Mouse (Mus musculus) forebrain, postnatal 0 days (tissue): ENCODE data around the gene Ifitm1. TPM values are rescaled to one million over a fixed set of nuclear protein-coding genes. Genes with fewer than 3 reads are reported as not detected.

Experiments
- ATAC-seq: fragments of 200-750 bp; cut with Nextera tagmentation; 2 replicates; pipeline ENCODE4 v1.8.0; 2017; ENCODE audit warnings: mild to moderate bottlenecking, moderate library complexity
- DNase-seq: peaks from one replicate; pipeline ENCODE4 v3.0.0-alpha.2; 2015
- H3K27ac ChIP-seq: fragments of 300-500 bp; sonication (generic); 2 replicates; pipeline ENCODE4 v1.5.1; 2014; ENCODE audit warnings: low read depth, mild to moderate bottlenecking, antibody characterized with exemption, low read length, moderate library complexity, mixed read lengths
- H3K27me3 ChIP-seq: fragments of 300-500 bp; sonication (generic); 2 replicates; pipeline ENCODE4 v1.6.1; 2014; ENCODE audit warnings: mild to moderate bottlenecking, low read length, mixed read lengths; ENCODE audit not compliant: insufficient read depth
- H3K36me3 ChIP-seq: fragments of 300-500 bp; sonication (generic); 2 replicates; pipeline ENCODE4 v1.6.1; 2014; ENCODE audit warnings: mild to moderate bottlenecking, moderate library complexity; ENCODE audit not compliant: insufficient read depth
- H3K4me1 ChIP-seq: fragments of 300-500 bp; sonication (generic); 2 replicates; pipeline ENCODE4 v1.6.1; 2014; ENCODE audit warnings: antibody characterized with exemption; ENCODE audit not compliant: insufficient read depth
- H3K4me2 ChIP-seq: fragments of 300-500 bp; sonication (generic); 2 replicates; pipeline ENCODE4 v1.6.1; 2014; ENCODE audit warnings: low read depth, mild to moderate bottlenecking, moderate library complexity
- H3K4me3 ChIP-seq: fragments of 300-500 bp; sonication (generic); 2 replicates; pipeline ENCODE4 v1.5.1; 2014; ENCODE audit warnings: low read depth, low read length, mixed read lengths
- H3K9ac ChIP-seq: fragments of 300-500 bp; sonication (generic); 2 replicates; pipeline ENCODE4 v1.6.1; 2014; ENCODE audit warnings: mild to moderate bottlenecking
- H3K9me3 ChIP-seq: fragments of 300-500 bp; sonication (generic); 2 replicates; pipeline ENCODE4 v1.6.1; 2016; ENCODE audit warnings: low read length
- CTCF ChIP-seq: sonication (generic); IDR thresholded peaks from 2 replicates; pipeline ENCODE4 v1.5.1; 2016; ENCODE audit warnings: antibody characterized with exemption, control low read depth, low read depth
- WGBS: fragments of 180-500 bp; shearing (Covaris S2); extraction: QIAGEN DNeasy Blood & Tissue Kit; methylation state at CpG from one replicate; pipeline ENCODE4 v1.1.7; 2014; 5-methylcytosine and 5-hydroxymethylcytosine counted together
- polyA plus RNA-seq: library from polyadenylated mRNA; unstranded; fragments of >200 nt; fragmentation: Nextera tagmentation; extraction: Ambion mirVana; gene quantifications from 2 replicates; pipeline ENCODE4 v1.2.1, GENCODE M21; 2015
- total RNA-seq: library from RNA; depleted of rRNA; stranded (reverse); fragments of >200 nt; gene quantifications from 2 replicates; pipeline ENCODE4 v1.2.3, GENCODE M21; 2014

Ifitm1 gene
- total and polyA plus RNA-seq, 2 experiments from 2014 or later, result 12.7 to 14.5 TPM

GRCm38 (mm10) chr7:140997817-140998216, 30.8 kb downstream of the Ifitm1 start:
- Histone ChIP-seq H3K4me3 (no peak overlapping the region), H3K4me2 (no peak overlapping the region), H3K27me3 (no peaks in the 10 kb centered on the region), H3K9ac (no peak overlapping the region), H3K4me1 (no peaks in the 10 kb centered on the region), H3K27ac (no peak overlapping the region), H3K36me3 (no peaks in the 10 kb centered on the region), H3K9me3 (no peaks in the 10 kb centered on the region)
- DNase-seq (no peak), ATAC-seq (no peak)
- no peak for TF ChIP-seq CTCF
- 58% methylated on average over 1 of the region's 1 CpGs for WGBS

- ATAC-seq (no peak), DNase-seq (no peak)
- Histone ChIP-seq H3K4me3 (no peak overlapping the region), H3K4me2 (no peak overlapping the region), H3K27me3 (no peaks in the 10 kb centered on the region), H3K4me1 (no peaks in the 10 kb centered on the region), H3K36me3 (no peaks in the 10 kb centered on the region), H3K27ac (no peak overlapping the region), H3K9ac (no peak overlapping the region), H3K9me3 (no peaks in the 10 kb centered on the region)
- no peak for TF ChIP-seq CTCF
- WGBS, result 89% methylated on average over 11 of the region's 11 CpGs
These were observed 32.1 kb downstream of the Ifitm1 start for GRCm38 (mm10) chr7:140998853-140999700.

GRCm38 (mm10) chr7:141000881-141001708, 34.1 kb downstream of the Ifitm1 start:
- 76% methylated on average over 15 of the region's 15 CpGs for WGBS
- ATAC-seq, result no peak
- no peak for DNase-seq
- no peaks in the 10 kb centered on the region for H3K36me3 ChIP-seq
- no peak overlapping the region for H3K4me3 ChIP-seq
- H3K9ac ChIP-seq, result no peak overlapping the region
- H3K27me3 ChIP-seq, result no peaks in the 10 kb centered on the region
- no peak for TF ChIP-seq CTCF
- no peaks in the 10 kb centered on the region for H3K4me1 ChIP-seq
- H3K9me3 ChIP-seq, result no peaks in the 10 kb centered on the region
- H3K27ac ChIP-seq, result no peak overlapping the region
- H3K4me2 ChIP-seq, result no peak overlapping the region

- no peak for DNase-seq
- no peaks in the 10 kb centered on the region for H3K9me3 ChIP-seq
- H3K27me3 ChIP-seq, result no peaks in the 10 kb centered on the region
- WGBS, result 82% methylated on average over 5 of the region's 5 CpGs
- ATAC-seq, result no peak
- H3K36me3 ChIP-seq, result no peaks in the 10 kb centered on the region
- H3K4me2 ChIP-seq, result no peak overlapping the region
- no peak overlapping the region for H3K27ac ChIP-seq
- TF ChIP-seq CTCF, result no peak
- no peaks in the 10 kb centered on the region for H3K4me1 ChIP-seq
- H3K4me3 ChIP-seq, result no peak overlapping the region
- H3K9ac ChIP-seq, result no peak overlapping the region
These were observed 36.4 kb downstream of the Ifitm1 start for GRCm38 (mm10) chr7:141003248-141004010.

GRCm38 (mm10) chr7:141006446-141006845, 39.4 kb downstream of the Ifitm1 start:
- no peak overlapping the region for H3K27ac ChIP-seq
- H3K9me3 ChIP-seq, result no peaks in the 10 kb centered on the region
- no peak overlapping the region for H3K4me3 ChIP-seq
- 90% methylated on average over 6 of the region's 6 CpGs for WGBS
- H3K27me3 ChIP-seq, result no peaks in the 10 kb centered on the region
- no peaks in the 10 kb centered on the region for H3K4me1 ChIP-seq
- H3K36me3 ChIP-seq, result no peaks in the 10 kb centered on the region
- no peak for TF ChIP-seq CTCF
- H3K9ac ChIP-seq, result no peak overlapping the region
- ATAC-seq (no peak), DNase-seq (no peak)
- no peak overlapping the region for H3K4me2 ChIP-seq

GRCm38 (mm10) chr7:141006914-141007313, 39.9 kb downstream of the Ifitm1 start:
- Histone ChIP-seq H3K4me2 (no peak overlapping the region), H3K9ac (no peak overlapping the region; the same call in 1 of the 2 replicates), H3K9me3 (no peaks in the 10 kb centered on the region), H3K36me3 (no peaks in the 10 kb centered on the region), H3K27me3 (no peaks in the 10 kb centered on the region), H3K4me3 (no peak overlapping the region), H3K4me1 (no peaks in the 10 kb centered on the region), H3K27ac (no peak overlapping the region)
- ATAC-seq (no peak), DNase-seq (peak; percentile 53)
- 33% methylated on average over 5 of the region's 5 CpGs for WGBS
- no peak for TF ChIP-seq CTCF
